Mouse (Mus musculus): ENCODE data around the gene Hsf5. TPM values are rescaled to one million over a fixed set of nuclear protein-coding genes. Genes with fewer than 3 reads are reported as not detected.

Gene Hsf5
- total RNA-seq (2021): under 1 TPM; 0.51 to 0.87 TPM
- long read RNA-seq: 0 reads

DNA sequence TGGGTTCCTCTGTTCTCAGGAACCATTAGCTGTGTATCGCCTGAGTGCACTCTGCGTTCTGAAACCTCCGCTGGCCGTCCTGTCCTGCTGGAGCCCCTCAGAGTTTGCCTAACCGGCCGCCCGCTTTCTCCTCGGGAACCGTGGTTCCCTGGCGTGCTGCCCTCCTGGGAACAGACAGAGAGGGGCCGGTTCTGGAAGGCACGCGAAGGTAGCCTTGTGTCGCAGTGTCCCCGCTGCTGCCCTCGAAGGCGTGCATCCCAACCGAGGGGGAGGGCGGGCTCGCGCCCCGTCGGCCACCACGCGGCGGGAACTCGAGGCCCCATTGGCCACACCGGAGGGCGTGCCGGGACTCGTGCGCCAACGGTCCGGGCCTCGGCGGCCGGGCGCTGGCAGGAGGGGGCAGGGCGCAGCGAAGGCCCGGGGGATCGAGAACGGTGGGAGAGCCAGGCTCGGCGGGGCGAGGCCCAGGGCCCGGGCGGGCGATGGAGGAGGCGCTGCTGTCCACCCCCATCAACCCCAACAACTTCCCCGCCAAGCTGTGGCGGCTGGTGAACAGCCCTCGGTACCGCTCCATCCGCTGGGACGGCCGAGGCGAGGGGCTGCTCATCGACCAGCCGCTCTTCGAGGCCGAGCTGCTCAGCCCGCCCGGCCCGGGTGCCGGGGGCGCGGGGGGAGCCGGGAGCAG is at the start of gene Hsf5:
TSS of gene Hsf5 (plus strand) at position 375 of the 685 bp plus-strand sequence.
- no peak for DNase-seq (ENCODE audit: low spot score in 2 of 2)

DNA sequence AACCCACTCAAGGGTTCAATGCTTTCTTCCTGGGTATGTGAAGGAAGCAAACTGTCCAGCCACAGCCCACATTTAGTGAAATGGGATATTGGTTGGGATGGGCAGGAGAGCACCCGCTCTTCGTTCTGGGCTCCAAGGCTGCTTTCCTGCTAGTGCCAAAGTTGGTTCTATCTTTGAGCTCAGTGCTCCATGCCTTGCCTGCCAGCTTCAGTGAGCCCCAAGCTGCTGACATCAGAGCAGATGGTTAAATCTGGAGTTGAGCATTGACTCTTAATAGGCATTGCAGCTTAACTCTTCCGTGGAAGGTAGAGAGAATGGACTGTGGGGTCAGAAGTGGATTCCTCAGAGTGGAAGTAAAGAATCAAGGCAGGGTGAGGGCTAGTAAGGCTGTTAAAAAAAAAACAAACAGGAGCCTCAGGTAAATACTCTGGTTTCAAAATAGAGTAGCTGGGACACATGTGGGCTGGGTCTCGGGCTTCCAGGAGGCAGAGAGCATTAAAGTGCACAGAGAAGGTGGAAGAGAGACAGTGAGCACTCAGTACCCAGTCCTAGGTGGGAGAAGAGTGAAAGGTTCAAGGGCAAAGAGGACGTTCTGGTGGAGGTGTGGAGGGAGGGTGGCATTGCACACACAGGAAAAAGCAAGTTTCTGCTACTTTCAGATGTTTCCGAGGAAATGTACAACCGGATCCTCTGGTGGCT is 48.6 kb upstream of the Hsf5 start, which contains the start of gene Sept4:
TSS of gene Sept4 (plus strand) at position 649 of the 699 bp plus-strand sequence.
- DNase-seq (ENCODE audit: low spot score in 2 of 2): no peak

DNA sequence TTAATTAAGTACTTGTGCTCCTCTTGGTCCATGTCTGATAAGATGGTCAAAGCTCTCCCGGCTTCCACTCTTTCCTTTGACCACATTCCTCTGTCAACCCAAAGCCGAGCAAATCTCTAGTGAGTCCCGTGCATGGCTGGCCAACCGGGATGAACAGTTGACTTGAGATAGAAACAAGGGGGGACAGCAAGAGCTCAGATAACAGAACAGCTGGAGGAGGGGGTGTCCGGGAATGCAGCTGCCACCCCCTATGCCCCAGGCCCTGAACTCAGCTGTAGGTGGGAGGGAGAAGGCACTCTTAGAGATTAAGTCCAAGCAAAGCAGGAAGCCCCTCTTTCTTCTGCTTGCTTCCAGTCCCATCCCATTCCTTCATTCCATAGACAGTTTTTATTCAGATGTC is 46.2 kb upstream of the Hsf5 start:
- no peak for DNase-seq (ENCODE audit: low spot score in 2 of 2)

DNA sequence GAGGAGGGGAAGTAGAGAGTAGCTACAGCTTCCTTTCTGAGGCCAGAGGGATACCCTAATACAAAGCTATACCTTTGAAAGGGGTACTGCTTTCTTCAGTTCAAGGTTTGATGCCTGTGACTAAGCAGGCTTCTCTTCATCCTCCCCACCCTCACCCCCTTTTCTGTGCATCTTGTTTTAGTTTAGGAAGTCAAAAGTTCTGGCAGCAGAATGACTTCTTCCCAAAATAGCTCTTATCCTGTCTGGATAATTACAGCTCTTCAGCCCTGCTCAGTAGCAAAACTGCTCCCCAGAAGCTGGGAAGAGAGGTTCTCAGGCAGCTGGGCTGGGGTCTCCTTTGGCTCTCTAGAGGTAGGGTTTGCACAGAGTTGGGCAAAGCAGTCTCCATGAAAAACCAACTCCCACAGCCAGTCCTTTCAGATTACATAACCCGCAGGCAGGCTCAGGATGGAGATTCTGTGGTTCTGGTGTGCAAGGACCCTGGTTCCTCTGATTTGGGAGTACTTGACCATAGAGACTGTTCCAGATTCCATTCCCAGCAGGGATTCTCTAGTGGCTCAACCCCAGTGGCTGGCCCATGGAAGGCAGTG is 45.5 kb upstream of the Hsf5 start:
- DNase-seq (ENCODE audit: low spot score in 2 of 2): no peak

DNA sequence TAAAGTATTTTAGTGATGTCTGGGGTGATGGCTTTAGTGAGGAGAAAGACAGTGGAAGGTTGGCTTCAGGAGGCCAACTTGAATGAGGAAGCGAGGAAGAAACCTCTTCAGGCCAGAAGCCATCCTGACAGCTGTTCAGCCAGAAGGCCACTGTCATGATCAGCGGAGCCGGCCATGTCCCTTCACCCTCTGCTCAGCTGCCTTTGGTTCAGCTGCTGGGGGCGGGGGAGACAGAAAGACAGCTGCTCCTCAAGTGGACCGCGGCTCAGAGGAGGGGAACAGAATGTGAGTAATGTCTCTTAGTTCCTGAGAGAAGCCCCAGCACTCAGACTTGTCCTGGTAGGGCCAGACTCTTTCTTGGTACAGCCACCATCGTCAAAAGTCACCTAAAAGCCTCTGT is 43.2 kb upstream of the Hsf5 start:
- no peak for DNase-seq (ENCODE audit: low spot score in 2 of 2)

DNA sequence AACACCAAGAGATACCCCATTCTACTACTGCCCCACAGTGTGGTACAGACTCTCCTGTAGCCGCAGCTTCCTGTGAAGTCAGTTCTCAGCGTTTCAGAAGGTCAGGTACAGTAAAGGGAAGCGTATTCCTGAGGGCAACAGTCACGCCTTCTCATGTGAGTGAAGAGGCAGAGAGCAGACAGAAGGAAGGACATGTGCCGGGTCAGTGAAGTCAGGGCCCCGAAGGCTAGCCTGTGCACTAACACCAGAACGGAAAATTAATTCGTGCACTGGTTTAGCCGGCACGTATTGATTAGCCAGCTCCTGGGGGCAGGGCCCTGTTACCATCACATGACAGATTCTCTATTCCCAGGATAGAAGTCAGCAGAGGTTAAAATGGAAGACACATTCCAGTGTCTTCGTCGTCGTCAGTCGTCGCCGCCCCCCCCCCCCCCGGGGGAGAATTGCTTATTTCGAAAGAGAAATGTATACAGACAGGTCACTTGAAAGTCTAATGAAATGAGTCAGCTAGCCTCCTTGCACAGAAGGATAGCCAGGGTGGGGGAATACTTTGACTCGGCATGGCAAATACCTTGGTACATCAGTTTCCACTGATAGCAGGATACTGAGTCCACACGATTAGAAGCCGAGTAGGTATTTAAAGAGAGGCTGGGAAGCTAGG is 42.3 kb upstream of the Hsf5 start:
- DNase-seq (ENCODE audit: low spot score in 2 of 2): no peak

DNA sequence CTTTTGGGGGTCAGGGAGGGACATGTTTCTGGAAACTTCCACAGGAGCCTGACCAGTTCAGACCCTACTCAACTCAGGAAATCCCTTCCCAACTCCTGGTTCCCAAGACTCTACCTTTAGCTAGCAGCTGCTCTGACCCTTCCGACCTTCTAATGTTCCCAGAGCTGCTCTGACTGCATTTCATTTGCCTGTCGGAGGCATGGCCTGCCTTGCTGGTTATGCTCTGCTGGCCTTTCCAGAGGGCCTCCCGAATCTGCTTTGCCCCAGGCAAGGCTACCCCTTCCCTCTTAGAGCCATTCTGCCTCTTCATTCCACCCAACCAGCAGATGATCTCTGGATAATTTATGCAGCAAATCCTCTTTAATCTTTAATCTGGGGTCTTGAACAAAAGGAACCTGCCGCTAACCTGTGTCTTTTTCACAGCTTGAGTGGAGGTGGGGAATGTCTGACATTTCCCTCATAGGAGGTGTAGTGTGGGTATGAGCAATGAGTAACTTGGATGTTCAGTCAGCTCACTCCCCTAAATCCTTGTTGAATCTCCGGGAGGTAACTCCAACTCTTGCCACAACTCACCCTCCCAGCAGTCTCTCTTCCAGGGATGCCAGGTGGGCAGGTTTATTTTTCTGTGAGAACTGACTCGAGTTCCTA is 39.2 kb upstream of the Hsf5 start:
- DNase-seq (ENCODE audit: low spot score in 2 of 2): no peak

DNA sequence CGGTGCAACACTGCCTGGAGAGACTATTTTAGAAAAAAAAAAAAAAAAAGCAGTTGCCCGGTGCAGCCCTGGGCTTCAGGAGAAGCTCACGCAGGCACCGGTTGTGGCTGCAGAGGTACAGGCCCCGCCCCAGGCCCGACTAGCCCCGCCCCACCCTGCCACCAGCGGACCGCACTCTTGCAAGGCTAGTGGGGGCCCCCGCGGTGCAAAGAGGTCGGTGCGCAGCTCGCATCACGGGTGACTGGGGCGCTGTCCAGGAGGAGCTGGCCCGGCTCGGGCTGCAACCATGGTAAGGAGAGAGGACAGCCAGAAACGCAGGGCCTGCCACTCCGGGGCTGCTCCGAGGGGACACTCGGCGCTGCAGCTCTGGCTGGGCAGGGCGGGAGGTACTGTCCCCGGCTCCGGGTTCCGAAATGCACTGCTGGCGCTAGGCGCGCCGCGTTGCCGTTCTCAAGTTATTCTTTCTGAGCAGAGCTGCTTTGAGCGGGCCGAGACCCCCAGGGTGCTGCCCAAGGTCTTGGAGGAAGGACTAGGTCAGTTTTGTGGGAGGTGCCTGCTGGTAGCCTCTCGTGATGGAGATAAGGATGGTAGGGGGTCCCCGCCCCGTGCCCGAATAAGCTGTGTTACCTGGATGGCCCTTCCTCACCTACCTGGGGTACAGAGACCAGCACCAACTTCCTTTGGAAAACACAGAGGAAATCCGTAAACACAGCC is 38.6 kb upstream of the Hsf5 start:
- peak; percentile 63 to 71 for DNase-seq (ENCODE audit: low spot score in 2 of 2)

DNA sequence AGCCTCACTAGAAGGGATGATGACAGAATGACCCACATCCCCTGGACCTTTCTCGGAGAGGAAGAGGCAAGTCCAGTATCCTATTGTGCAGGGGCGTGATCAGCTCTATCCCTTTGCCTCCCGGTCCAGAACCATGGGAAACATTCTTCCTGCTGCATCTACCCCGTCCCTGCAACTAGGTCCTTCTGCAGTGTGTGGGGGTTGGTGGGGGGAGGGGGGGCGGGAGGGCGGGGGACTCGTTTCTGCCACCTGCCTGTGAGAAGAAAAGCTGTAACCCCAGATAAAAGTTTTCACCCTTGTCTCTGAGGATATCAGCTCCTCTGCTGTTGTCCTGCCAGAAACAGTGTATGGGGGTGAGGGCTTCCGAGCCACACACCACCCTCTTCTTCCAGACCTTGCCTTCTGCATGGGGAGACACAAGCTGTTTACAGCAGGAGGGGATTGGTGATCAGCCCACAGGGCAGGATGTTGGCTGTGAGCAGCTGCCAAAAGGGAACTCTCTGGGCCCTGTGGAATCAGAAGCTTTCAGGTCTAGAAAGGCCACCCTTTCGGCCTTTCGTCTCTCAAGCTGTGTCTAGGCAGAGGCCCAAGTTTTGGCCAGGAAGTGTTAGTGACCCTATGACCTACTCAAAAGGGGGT is 37.9 kb upstream of the Hsf5 start:
- DNase-seq (ENCODE audit: low spot score in 2 of 2): peak in 1 of 2 experiments; percentile 34

DNA sequence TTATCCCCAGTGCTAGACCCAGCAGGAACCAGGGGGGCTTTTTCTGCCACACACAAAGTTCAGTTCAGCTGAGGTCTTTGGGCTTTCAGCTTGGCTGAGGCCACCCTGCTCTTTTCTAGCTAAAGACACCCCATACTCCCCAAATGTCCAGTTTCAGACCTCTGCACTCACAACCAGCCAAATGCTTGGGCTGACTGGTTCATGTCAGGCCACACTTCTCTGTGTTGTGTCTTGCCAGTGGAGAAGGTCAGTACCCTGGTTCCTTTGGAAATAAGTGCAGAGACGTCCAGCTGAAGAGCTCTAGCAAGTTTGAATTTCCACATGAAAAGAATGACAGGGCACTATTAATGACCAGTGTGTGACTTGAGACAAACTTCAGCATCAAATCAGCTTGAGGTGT is 37.3 kb upstream of the Hsf5 start:
- no peak for DNase-seq (ENCODE audit: low spot score in 2 of 2)

DNA sequence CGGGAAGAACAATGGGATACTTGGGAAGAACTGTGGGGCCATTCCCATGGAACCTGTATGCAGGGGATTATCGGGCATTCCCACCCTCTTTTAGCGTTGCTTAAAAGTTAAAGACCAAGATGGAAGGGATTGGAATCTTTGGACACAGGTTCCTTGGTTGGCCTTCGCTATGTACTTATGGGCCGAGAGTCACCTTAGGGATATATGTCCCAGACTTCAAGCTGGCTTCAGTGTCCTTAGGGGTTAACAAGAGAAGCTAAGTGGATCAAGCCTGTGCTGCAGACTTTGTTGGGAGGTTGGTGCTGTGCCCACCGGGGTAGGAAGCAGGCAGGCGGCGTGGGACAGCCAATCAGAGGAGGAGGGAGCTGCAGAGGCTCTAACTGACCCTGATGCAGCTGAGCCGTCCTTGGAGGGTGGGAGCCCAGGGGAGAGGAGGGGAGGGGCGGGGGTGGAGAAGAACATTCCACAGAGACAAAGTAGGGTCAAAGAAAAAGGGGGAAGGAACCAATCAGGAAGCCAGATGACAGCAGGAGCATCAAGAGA is 36.4 kb upstream of the Hsf5 start:
- DNase-seq (ENCODE audit: low spot score in 2 of 2): no peak

DNA sequence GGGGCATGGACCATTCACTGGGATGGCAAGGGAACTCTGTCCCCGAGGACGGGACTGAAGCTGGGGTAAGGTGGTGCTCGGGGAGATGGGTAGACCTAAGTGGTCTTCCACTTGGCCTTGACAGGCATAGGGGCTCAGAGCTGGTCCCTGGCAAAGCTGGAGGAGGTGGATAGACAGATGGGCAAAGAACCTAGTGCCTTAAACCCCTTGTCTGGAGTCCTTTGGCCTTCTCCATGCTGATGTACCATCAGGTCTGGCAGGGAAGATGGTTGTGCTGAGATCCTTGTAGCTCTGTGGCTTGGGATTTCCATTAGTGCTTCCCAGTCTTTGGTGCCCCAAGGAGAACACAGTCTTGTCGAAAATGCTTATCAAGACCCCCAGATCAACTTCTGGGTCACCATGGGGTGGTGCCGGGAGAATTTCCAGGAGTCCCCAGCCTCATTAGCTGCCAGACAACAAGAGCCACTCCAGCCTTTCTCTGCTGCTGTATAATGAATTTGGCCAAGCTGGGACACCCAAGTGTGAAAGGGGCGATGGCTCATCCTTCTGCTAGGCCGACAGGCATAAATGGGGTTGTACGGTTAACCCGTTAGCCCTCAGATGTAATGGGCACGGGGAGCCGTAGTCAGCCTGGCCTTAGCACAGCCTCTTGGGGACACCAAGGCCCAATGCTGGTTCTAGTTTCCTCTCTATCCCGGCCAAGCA is 35.7 kb upstream of the Hsf5 start:
- no peak for DNase-seq (ENCODE audit: low spot score in 2 of 2)

DNA sequence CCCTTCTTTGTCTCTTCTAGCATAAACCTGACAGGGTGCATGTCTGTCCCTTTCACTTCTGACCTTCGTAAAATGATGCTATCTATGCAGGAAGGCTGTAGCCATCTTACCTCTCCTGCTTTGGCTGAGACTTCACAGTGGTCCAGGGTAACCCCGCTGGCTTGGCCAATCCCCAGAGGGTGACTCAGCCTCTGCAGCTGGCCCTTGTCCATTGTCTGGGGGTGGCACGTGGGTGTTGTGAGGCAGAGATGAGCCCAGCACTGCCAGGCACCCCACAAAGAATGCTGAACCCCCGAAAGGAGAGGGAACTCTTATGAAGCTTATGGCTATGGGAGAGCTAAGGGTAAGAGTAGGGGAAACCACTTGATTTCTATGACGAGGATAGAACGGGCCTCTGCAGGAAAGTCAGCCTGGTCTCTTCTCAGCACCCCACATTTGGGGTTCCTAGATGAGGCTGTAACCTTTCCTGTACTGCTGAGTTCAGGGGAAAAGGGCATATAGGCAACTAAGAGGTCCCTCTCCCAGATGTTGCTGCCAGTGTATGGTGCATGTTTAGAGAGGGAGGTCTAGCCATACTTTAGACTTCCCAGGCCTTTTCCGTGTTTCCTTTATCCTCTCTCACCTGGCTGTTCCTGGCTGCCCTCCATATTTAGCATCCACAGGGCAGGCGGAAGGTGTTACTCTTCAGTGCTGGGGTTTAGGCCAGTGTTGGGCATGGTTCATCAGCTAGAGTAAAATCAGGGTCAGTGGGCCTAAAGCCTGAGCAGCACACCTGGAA is 34.8 kb upstream of the Hsf5 start:
- no peak for DNase-seq (ENCODE audit: low spot score in 2 of 2)

DNA sequence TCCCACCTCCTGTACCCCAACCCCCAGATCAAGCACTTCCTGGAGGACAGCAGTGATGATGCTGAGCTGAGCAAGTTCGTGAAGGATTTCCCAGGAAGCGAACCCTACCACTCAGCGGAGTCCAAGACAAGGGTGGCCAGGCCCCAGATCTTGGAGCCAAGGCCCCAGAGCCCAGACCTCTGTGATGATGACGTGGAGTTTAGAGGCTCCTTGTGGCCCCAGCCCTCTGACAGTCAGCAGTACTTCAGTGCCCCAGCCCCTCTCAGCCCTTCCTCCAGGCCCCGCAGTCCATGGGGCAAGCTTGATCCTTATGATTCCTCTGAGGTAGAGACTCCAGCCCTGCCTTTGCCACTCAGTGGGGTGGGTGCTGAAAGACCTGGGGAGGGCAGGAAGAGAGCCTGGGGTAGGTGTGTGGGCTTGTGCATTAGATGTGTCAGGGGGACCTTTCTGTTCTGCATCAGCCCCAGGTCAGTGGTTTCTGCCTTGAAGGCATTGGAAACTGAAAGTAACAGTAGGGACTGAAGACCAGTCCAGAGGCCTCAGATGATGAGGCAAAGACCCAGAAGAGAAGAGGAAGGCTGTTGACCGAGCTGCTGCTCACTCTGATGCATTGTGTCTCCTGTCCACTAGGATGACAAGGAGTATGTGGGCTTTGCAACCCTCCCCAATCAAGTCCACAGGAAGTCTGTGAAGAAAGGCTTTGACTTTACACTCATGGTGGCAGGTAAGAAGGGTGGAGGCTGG is 33.5 kb upstream of the Hsf5 start:
- no peak for DNase-seq (ENCODE audit: low spot score in 2 of 2)

DNA sequence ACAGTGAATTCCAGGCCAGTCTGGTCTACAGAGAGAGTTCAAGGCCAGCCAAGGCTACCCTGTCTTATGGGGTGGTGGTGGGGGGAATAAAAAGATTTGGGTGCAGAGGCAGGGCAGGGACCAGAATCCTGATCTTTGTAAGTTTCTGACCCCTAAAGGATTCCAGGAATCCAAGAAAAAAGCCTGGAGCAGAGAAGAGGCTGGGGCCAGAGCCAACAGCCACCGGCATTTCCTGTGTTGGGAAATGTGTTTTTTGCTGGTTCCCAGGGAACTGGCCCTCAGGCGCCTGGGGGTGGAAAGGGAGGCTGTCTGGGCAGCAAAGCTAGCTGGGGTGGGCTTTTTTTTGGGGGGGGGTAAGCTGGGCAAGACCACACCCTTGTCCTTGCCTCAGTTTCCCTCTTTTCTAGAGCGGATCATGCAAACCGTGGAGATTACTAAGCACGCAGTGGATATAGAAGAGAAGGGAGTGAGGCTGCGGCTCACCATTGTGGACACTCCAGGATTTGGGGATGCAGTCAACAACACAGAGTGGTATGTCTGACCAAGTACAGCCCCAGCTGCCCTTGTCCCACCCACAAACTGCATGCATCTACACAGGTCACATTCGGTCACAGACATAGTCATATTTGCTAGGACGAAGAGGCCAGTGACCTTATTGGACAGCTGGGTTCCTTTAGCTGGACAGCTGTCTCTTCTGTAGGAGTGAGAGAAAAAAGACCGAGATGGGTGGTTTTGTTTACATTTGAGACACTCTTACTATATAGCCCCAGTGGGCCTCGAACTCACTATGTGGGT is 32.1 kb upstream of the Hsf5 start:
- no peak for DNase-seq (ENCODE audit: low spot score in 2 of 2)

DNA sequence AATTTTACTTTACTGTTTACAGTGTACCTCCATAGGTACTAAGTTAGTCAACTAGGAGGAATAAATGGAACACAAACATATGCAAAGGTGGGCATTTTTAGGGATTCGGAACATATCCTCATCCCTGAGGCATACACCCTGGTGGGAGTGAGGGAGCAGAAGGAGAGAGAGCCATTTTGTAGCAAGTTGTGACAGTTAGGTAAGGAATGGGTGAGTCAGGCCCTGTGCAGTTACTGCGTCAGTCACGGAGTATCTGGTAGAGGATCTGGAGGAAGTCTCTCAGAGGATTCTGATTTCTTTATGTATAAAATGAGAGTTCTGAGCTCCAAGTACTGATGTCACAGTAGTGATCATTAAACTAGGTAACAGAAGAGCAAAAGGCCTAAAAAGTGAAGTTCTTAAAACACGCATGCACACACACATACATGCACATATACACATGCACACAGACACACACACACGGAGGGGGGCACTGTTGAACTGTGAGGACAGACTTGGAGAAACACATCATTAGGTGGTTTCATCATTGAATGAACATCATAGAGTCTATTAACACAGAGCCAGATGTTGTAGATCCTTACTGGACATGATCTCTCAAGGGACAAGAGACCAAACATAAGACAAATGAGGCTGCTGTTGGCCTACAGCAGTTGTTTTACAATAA is 29.6 kb upstream of the Hsf5 start:
- no peak for DNase-seq (ENCODE audit: low spot score in 2 of 2)

DNA sequence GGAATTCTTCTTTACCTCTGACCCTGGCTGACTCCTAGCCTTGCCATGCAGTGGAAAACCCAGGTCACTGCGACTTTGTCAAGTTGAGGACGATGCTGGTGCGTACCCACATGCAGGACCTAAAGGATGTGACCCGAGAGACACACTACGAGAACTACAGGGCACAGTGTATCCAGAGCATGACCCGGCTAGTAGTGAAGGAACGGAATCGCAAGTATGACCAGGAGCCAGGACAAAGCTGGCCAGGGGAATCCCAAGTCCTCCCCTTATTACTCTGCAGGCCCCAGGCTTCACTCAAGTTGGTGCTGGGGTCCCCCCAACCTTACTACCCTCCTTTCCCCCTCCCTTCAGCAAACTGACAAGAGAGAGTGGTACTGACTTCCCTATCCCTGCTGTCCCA is 27.4 kb upstream of the Hsf5 start:
- no peak for DNase-seq (ENCODE audit: low spot score in 2 of 2)
